Mouse (Mus musculus): Measurements from ENCODE around the gene Pafah1b3. TPM values are rescaled to one million over a fixed set of nuclear protein-coding genes. Genes with fewer than 3 reads are reported as not detected.

Pafah1b3 gene
- total RNA-seq, 2 experiments from 2014 or later: 3.7 to 5.1 TPM

DNA sequence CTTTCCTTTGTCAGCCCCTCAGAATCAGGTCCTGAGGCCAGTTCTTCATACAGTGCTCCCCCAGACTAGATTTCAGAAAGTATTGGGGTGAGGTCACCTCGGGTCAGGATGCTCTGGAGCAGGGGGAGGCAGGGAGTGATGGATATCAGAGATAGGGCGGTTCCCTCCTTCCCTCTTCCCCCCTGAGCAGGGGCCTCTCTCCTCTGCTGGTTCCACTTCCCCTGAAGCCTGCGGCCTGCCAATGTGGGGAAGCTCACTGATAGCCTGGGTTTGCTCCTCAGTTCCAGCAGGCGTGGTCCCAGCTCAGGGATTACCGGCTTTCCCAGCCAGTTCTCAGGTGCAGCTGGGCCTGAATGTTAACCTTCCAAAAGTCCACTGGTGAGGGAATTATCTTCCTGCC is 14.1 kb downstream of the Pafah1b3 start:
- intact Hi-C loops (cut with DNase I): loop anchor here (2.0 kb wide), 1 partner anchor 33 kb away; the partner anchor contains the start of gene Megf8
- peak in 1 of 2 experiments; percentile 32 for DNase-seq

DNA sequence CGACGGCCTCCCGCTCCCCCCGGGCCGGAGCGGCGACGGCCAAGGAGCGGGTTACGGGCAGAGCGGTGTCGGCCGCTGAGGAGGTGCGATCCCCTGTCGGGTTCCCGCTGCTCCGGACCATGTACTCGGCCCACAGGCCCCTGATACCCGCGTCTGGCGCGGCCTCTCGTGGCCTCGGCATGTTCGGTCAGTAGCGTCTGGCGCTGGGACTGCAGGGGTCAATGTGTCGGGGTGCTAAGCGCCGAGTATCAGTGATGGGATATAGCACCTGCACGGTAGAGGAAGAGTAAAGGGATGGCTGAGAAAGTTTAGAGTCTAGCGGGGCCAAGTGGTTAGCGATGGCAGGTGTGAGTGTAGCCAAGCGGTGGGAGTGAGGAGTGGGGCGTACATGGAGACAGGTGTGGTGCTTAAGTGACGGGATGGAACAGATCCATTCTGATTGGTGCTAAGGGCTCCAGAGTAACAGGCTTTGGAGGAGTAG is 15.0 kb downstream of the Pafah1b3 start:
- intact Hi-C loops (cut with DNase I): loop anchor here (2.0 kb wide), 1 partner anchor 34 kb away; the partner anchor contains the start of gene Megf8
- DNase-seq: peak; percentile 44 to 68

DNA sequence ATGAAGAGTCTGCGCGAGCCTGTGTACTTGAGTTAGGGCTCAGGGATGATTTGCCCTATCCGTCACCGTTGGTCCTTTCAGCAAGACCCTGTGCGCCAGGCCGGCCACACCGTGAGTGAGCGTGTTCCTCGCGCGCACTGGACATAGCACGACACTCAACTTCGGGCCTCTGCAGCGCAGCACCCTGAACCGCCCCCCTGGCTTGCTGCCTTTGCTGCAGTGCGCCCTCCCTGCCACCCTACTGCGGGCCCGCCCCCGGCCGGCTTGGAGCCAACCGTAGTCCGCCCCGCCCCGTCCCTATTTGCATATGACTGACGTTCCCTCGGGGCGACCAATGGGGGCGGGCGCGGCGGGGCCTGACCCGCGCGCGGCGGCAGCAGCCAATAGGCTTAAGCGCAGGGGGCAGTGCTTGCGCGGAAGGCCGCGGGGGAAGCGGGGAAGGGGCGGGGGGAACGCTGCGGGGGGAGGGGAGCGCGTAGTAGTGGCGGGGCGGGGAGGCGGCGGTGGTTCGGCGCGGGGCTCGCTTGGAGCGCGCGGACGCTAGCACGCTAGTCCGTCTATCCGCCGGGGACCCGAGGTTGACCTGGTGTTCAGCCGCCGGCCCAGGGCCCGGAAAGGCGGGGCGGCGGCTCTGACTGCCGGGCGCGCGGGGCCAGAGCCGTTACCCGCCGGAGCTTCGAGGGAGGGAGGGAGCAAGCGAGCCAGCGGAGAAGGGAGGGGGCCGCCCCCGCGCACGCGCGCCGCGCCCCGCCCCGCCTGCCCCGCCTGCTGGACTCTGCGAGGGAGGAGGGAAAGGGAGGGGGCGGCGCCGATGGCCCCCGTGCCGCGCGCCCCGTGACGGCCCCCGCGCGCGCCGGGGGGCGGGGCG is 15.8 kb downstream of the Pafah1b3 start:
- intact Hi-C loops (cut with DNase I): loop anchor here (2.0 kb wide), 2 partner anchors 35 to 107 kb away; partner anchors contain the start of gene Megf8
- peak; percentile 96 to 97 for DNase-seq

DNA sequence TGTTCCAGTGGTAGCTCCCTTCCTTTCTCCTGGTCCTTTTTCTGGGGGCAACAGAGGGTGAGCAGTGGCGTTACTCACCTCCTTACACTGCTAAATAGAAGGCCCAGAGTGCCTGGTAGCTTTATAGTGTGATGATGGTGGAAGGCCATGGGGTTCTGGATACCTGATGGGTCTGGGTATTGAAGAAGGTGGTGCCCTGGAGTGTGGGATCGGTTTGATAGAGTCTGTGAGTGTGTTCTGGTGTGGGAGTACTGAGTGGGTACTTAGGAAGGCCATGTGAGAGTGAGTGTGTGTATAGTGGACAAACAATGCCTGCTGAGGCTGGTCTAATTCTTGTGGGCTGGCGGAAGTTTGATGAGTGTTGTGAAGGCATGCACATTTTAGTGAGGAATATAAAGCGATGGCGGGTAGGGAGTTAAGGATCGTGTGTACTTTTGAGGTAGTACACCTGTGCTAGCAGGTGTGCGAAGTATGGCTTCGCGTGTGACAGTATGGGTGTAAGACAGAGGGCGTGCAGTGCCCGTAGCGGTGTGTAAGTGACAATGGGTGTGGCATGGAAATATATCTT is 16.5 kb downstream of the Pafah1b3 start:
- no peak for DNase-seq
- intact Hi-C loops (cut with DNase I): loop anchor here (2.0 kb wide), 1 partner anchor 108 kb away; no protein-coding TSS in a partner anchor

DNA sequence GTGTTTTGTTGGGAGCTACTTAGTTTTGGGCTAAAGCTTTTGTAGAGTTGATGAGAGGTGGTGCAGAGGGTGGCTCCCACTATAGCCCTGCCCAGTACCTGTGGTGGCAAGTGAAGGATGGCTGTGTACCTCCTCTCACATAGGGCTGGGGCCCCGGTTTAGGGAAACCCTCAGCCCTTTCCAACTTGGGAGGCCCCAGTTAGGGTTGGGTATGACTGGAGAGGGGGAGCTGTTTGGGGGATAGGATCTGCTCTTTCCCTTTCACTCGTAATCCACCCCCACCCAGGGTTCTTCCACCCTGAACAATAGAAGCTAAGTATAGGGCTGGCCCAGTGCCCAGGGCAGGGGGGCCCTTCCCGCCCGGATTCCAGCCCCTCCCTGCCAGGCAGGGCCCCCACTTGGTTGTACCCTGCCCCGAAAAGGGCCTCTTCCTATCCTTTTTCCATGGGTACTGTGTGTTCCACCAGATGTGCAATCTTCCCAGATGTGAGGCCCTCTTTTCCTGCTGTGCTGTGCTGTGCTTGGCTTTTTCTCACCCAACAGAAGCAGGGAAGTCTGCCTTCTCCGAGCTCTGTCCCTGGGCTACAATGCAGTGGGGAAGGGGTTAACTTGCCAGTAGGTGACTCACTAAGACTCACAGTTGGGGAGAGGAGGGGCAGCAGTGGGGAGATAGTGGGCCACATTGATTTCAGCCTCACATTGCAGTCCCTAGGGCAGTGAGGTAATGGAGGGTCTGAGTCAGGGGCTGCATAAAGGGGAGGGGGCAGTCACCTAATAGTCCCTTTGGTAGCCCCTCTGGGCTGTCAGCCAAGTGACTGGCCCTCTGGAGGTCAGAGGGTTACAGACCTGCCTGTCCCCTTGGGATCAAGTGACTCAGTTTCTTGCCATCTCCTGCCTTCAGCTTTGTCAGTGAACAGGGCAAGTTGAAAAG is 17.7 kb downstream of the Pafah1b3 start:
- DNase-seq: peak; percentile 69 to 76
- intact Hi-C loops (cut with DNase I): loop anchor here (2.0 kb wide), 1 partner anchor 109 kb away; no protein-coding TSS in a partner anchor

DNA sequence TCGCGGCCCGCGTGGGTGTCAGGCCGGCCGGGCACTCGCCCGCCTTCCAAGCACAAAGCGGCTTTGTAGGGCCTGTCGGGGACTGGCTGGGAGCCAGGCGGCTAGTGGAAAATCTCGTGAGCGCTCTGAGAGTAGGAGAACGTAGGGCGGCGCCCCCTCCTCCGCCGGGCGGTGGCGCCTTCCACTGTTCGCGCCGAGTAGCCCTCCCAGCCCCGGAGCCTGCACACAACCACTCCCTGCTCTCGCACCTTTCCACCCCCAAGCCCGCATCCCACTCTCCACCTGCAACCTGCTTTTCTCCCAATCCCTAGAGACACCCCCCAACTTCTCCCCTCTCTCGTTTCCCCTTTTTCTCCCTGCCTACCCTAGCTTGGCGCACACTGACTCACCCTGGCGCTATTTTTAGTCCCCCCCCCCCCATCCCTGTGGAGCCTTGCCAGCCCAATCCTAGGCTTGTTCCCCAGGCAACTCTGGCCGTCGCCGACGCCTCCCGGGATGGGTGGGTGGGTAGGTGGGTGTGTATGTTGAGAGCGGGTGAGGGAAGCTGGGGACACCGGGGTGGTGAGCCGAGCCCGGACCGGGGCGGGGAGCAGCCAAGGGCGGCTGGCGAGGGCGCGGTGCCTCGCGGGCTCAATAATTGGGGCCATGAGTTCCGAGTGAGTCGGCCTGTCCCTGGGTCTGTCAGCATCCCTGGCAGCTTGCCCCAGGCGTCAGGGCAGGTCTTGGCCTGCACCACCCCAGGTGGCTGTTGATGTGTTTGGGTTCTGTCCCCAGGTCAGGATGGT is 18.5 kb downstream of the Pafah1b3 start:
- peak; percentile 93 to 94 for DNase-seq
- intact Hi-C loops (cut with DNase I): no loop called here

DNA sequence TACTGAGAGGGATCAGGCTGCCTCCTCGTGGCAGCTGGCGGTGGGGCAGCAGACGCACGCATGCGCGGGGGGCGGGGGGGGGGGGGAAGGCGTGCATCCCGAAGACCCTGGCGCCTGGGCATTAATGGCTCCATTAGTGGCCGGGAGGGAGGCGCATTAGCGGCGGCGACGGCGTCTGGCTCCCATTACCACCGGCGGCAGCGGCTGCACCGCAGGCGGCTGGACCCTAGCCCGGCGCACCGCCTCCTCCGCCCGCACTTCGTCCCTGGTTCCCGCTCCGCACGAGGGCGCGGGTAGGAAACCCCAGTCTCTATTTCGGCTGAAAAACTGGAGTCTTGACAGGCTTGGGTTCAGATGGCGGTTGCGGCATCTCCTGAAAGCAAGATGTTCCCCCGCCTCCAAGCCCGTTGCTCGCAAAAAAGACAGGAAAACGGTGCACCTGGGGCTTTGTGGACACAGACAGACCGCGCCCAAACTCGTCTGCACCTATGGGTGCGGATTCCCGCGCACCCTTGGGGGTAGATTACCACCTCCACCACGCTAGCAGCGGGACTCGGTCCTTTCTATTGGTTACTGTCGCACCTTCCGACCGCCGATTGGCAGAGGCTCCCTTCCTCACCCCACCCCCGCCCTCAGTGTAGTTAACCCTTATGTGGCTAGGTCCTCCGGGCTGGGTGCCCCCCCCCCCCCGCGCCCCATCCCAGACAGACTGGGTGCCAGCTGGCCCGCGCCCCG is 19.3 kb downstream of the Pafah1b3 start:
- DNase-seq: peak; percentile 75 to 87
- intact Hi-C loops (cut with DNase I): loop anchor here (1.0 kb wide), 2 partner anchors 27 to 37 kb away; no protein-coding TSS in a partner anchor

DNA sequence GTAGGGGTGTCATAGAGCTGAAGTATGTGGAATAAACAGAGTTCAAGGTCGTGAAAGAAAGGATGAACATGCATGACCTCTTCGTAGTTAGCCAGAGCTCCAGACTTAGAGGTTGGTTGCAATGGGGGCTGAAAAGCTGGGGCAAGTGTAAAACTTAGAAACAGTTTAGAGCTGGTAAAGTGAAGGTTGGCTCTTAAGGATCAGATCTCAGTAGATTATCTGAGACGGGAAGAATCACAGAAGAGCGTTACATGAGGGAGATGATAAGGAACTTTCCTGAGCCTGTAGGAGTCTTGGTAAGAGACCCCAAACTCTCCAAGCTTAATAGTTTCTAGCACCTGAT is 19.8 kb downstream of the Pafah1b3 start:
- intact Hi-C loops (cut with DNase I): loop anchor here (1.0 kb wide), 2 partner anchors 27 to 37 kb away; no protein-coding TSS in a partner anchor
- DNase-seq: no peak

DNA sequence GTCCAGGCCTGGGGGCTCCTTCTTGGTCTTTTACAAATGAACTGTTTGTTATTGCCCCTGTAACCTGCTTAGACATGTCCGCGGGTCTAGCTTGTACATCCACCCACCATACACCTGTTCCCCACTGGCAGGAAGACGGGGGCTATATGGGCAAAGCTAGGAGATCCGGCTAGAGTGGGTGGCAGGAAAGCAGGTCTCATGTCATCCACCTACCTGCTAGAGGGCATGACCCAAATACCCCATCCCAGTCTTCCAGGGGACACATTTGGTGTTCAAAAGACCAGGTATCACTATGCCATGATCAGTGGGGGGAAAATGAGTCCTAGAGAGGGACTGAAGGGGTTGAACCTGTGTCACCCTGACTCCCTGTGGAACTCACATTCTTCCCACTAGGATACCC is 20.4 kb downstream of the Pafah1b3 start:
- DNase-seq: peak in 1 of 2 experiments; percentile 3
- intact Hi-C loops (cut with DNase I): no loop called here

DNA sequence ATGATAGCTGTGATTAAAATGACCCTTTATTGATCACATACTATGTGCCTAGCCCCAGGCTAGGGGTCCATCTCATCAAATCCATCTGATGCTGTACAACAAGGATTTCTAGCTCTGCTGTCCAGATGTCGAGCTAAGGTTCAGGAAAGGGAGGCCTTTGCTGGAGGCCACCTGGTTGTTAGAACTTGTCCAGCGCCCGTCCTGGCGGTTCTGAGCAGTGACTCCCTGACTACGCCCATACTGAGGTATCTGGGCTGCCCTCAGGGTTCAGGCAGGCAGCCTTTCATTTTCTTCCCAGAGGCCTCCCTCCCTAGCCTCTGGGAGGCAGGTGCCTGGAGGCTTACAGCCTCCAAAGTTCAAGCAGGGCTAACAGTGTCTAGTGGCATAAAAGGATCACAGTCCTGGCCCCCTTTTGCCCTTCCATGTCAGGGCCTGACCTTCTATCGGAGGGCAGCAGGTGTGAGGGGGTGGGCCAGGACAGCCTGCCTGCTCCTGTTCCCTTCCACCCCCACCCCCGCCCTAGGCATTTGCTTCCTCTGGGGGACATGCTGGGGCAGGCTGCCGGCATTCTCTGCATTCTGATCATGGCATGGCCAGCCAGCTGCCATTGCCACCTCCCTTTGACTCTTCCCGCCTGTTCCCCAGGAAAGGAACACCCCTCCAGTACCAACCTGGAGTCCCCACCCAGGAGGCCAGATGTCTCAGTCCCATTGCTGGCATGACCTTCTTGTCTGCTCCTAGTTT is 22.1 kb downstream of the Pafah1b3 start:
- DNase-seq: peak in 1 of 2 experiments; percentile 2
- intact Hi-C loops (cut with DNase I): no loop called here

DNA sequence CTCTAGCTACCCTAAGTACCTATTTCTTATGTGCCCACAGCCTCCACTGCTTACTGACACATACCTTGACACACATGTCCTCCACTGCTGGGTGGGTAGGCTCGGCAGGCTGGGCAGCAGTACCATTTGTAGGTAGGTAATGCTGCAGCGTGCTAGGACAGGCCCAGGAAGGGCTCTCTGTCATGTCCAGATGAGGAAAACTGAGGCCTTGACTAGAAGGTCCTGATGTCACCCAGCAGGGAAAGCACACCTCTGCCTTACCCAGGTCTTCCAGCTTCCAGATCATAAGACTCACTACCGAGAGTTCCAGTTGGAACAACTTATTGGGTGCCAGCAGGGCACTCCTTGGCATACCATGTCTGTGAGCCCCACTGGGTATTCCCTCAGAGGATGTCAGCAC is 22.8 kb downstream of the Pafah1b3 start:
- intact Hi-C loops (cut with DNase I): no loop called here
- DNase-seq: no peak

DNA sequence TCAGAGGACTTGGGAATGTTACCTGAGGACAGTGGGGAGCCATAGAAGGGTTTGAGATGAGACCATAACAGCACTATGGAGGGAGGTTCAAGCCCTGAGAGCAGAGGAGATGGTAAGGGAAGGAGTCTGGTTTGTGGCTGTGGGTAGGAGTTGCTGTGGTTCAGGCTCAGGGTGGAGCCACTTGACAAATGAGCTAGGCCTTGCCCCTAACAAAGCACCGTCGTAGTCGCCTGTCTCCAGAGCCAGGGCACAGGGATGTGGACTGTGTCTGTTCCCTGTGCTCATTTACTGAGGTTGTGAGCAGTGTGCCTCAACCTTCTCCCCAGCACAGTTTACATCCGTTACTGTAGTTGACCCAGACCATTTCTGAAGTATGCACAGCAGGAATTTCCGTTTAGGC is 23.2 kb downstream of the Pafah1b3 start:
- DNase-seq: no peak
- intact Hi-C loops (cut with DNase I): no loop called here

DNA sequence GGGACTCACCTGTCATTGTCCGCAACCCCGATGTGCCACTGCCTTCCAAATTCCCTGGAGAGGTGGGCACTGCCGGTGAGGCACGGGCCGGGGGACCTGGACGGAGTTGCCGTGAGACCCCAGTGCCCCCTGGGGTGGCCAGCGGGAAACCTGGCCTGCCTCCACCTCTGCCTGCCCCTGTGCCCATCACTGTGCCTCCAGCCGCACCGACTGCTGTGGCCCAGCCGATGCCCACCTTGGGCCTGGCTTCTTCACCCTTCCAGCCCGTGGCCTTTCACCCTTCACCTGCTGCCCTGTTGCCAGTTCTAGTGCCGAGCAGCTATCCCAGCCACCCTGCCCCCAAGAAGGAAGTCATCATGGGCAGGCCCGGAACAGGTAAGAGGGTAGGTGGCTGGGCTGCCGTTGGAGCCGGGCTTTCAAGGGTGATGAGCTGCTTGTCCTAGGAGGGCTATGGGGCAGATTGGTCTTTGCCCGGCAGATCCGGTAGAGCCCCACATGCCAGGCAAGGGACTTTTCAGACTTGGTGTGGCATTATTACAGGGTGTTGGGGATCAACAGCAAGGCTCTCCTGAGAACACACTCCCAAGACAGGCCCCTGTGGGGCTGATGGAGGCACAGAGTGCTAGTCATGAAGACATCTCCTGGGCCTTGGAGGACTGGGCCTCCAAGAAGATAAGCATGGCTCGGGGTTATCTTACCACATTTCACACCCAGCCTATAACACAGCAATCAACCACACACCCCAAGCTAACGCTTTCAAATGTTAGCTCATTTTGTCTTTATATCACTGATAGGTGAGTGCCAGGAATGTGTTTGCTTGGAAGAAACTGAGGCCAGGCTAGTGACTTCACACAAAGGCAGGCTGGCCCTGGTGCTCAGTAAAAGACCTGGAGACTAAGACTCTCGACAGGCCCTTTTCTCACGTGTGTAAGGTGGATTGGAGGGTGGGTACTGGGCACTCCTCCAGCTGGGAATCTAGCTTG is 24.2 kb downstream of the Pafah1b3 start:
- DNase-seq: peak in 1 of 2 experiments; percentile 3
- intact Hi-C loops (cut with DNase I): no loop called here

DNA sequence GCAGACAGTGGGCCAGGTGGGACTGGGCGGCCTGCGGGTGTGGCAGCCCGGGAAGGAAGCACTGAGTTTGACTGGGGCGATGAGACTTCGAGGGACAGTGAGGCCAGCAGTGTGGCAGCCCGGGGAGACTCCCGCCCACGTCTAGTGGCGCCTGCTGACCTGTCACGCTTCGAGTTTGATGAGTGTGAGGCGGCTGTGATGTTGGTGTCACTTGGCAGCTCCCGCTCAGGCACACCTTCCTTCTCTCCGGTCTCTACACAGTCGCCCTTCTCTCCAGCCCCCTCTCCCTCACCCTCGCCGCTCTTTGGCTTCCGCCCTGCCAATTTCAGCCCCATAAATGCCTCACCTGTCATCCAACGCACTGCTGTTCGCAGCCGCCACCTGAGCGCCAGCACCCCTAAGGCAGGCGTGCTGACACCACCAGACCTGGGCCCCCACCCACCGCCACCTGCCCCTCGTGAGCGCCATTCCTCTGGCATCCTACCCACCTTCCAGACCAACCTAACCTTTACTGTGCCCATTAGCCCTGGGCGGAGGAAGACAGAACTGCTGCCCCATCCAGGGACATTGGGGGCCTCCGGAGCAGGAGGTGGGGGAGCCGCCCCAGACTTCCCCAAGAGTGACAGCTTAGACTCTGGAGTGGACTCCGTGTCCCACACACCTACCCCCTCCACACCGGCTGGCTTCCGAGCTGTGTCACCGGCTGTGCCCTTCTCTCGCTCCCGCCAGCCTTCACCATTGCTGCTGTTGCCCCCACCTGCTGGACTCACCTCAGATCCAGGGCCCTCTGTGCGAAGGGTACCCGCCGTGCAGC is 25.1 kb downstream of the Pafah1b3 start:
- intact Hi-C loops (cut with DNase I): no loop called here
- no peak for DNase-seq

DNA sequence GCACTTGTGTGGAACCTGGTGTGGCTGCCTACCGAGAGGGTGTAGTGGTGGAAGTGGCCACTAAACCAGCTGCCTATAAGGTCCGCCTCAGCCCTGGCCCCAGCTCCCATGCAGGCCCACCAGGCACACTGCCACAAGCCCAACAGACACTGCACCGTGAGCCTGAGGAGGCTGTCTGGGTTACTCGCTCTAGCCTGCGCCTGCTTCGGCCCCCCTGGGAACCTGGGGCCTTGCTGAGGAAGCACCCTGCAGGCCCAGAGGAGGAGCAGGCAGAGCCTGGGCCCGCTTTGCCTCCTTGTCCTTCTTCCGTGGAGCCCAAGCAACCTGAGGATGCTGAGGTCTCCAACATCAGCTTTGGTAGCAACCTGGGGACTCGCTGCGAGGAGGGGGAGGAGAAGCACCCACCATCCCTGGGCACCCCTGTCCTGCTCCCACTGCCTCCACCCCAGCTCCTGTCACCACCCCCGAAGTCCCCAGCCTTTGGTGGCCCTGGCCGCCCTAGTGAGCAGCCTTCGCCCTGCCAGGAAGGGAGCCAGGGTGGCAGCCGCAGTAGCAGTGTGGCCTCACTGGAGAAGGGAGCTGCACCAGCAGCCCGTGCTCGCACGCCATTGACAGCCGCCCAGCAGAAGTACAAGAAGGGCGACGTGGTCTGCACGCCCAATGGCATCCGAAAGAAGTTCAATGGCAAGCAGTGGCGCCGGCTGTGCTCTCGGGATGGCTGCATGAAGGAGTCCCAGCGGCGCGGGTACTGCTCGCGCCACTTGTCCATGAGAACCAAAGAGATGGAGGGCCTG is 25.9 kb downstream of the Pafah1b3 start:
- intact Hi-C loops (cut with DNase I): no loop called here

More for the DNA sequence above, 25.9 kb downstream of the Pafah1b3 start:
- peak in 1 of 2 experiments; percentile 5 for DNase-seq

All from heart, postnatal 36 days (tissue).